Mouse (Mus musculus): ENCODE measurements at regions not wholly inside any gene's neighbourhood (a gene's known extent, or its start where the extent isn't known, plus 50 kb on each side); places are given as distances from the start of the nearest gene placed in this dataset.

DNA sequence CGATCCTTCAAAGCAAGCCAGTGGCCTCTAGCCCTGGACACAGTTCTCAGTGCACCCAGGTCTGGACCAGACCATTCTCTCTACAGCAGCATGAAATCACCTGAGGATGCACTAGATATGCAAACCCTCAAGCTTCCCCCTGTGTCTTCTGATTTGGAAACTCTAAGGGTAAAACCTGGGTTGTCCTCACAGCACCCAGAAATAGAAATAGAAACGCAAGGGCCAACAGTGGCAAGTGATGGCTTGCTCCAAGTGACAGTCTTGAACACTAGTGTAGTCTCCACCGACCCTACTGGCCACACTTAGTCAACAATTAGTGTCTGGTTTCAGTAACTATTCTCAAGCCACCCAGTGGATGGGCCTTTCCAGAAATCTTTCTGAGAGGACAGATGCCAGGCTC is 215.2 kb upstream of the Spdye4c start:
- TF ChIP-seq CTCF (IDR thresholded peaks at IDR 0.05; ENCODE audit: low read depth): no peak
- no peak for TF ChIP-seq EP300 (IDR thresholded peaks at IDR 0.05; ENCODE audit: low read depth)

Measured in liver, embryonic 14.5 days (tissue).